Mouse (Mus musculus): ENCODE results near the gene Mtmr11. TPM values are rescaled to one million over a fixed set of nuclear protein-coding genes. Genes with fewer than 3 reads are reported as not detected.
"Not testable (repeated sequence)": the region's sequence is repeated elsewhere in the genome, so short reads cannot be mapped to it uniquely, and the experiment has no call there.

The Mtmr11 gene
- total and polyA plus RNA-seq, 2 experiments: 1.2 to 2.8 TPM

DNA sequence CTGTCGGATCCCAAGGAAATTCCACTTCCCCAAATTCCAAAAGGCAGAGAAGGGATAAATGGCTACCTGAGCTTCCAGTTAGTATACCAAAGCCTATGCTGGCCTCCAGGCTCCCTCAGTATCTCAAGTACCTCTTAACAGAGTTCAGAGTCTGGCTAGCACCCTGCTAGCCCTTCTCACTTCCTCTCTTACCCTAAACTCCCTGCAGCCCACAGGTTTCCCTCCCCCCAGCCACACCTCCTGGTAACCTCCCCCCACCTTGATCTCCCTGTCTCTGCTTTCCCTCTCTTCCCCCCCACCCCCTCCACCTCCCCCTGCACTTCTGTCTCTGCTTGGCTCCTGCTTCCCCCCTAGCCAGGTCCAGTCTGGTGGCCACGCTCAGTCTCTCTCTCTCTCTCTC, 37.9 kb downstream of the Mtmr11 start:
- TF ChIP-seq POLR2A (IDR thresholded peaks at IDR 0.05; ENCODE audit: extremely low read depth, insufficient read depth, low read length) (no peak), CTCF (IDR thresholded peaks at IDR 0.05; ENCODE audit: low read depth, low read length) (no peak)
- no peak for DNase-seq (ENCODE audit: extremely low read depth, low read depth, low spot score)
- H3K36me3 ChIP-seq (ENCODE audit: control insufficient read depth, insufficient read depth, low read length): no peaks in the 10 kb centered on the region
- H3K4me3 ChIP-seq (ENCODE audit: insufficient read depth, low read depth, low read length): no peak overlapping the region
- no peaks in the 10 kb centered on the region for H3K27me3 ChIP-seq (ENCODE audit: control insufficient read depth, insufficient read depth, low read length)
- peaks cover 4% of the 10 kb centered on the region; the same call in 1 of the 2 replicates for H3K4me1 ChIP-seq (ENCODE audit: control insufficient read depth, insufficient read depth, low read length)
- no peaks in the 10 kb centered on the region for H3K79me2 ChIP-seq (ENCODE audit: control insufficient read depth, insufficient read depth, low read length)
- WGBS: 78% methylated on average over 2 of the region's 2 CpGs
- H3K9ac ChIP-seq (ENCODE audit: low read depth, low read length): no peak overlapping the region
- H3K27ac ChIP-seq (replicated peaks; ENCODE audit: insufficient read depth, low read depth, low read length): no peak overlapping the region

DNA sequence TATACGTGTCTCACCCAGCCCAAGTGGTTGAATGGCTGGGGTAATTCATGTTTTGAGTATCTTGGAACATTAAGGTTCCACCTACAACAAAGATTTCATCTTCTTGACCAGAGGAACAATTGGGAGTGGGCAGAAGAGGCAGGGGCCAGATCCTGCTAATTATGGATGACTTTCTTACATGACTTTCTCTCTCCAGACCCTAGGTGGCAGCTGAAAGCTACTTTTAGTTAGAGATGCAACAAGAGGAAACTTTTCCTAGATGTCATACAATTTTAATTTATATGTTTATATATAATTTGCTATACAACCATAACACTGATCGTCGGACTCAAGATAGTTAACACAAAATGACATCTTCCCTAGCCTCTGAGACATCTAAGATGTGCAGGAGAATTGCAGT, 46.0 kb downstream of the Mtmr11 start:
- WGBS: 81% methylated on average over 3 of the region's 3 CpGs
- TF ChIP-seq POLR2A (IDR thresholded peaks at IDR 0.05; ENCODE audit: extremely low read depth, insufficient read depth, low read length) (no peak), CTCF (IDR thresholded peaks at IDR 0.05; ENCODE audit: low read depth, low read length) (no peak)
- Histone ChIP-seq H3K27me3 (ENCODE audit: control insufficient read depth, insufficient read depth, low read length) (no peaks in the 10 kb centered on the region), H3K4me3 (ENCODE audit: insufficient read depth, low read depth, low read length) (no peak overlapping the region), H3K4me1 (ENCODE audit: control insufficient read depth, insufficient read depth, low read length) (peaks cover 3% of the 10 kb centered on the region), H3K36me3 (ENCODE audit: control insufficient read depth, insufficient read depth, low read length) (no peaks in the 10 kb centered on the region), H3K27ac (replicated peaks; ENCODE audit: insufficient read depth, low read depth, low read length) (no peak overlapping the region), H3K9ac (ENCODE audit: low read depth, low read length) (no peak overlapping the region), H3K79me2 (ENCODE audit: control insufficient read depth, insufficient read depth, low read length) (no peaks in the 10 kb centered on the region)
- no peak for DNase-seq (ENCODE audit: extremely low read depth, low read depth, low spot score)

DNA sequence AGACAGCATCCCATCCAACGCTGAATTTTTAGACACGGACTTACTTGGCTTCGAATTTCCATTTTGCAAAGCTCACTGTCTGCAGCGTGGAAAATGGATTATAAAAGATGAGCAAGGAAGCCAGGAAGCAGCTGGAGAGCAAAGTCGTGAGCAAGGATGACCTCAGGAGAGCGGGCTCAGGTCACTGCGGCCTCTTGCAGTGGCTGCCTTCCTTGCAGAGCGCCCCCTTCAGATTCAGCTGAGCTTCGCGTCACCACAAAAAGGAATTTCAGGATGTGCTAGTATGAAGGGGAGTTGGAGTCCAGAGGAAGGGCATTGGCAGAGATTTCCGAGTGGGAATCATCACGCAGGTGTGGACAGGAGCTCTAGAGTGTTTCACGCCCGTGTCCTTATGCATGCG, 47.4 kb downstream of the Mtmr11 start:
- Histone ChIP-seq H3K4me3 (ENCODE audit: insufficient read depth, low read depth, low read length) (no peak overlapping the region), H3K27ac (replicated peaks; ENCODE audit: insufficient read depth, low read depth, low read length) (no peak overlapping the region), H3K9ac (ENCODE audit: low read depth, low read length) (no peak overlapping the region), H3K4me1 (ENCODE audit: control insufficient read depth, insufficient read depth, low read length) (peaks cover 3% of the 10 kb centered on the region), H3K27me3 (ENCODE audit: control insufficient read depth, insufficient read depth, low read length) (no peaks in the 10 kb centered on the region), H3K79me2 (ENCODE audit: control insufficient read depth, insufficient read depth, low read length) (no peaks in the 10 kb centered on the region), H3K36me3 (ENCODE audit: control insufficient read depth, insufficient read depth, low read length) (no peaks in the 10 kb centered on the region)
- TF ChIP-seq POLR2A (IDR thresholded peaks at IDR 0.05; ENCODE audit: extremely low read depth, insufficient read depth, low read length): no peak
- TF ChIP-seq CTCF (IDR thresholded peaks at IDR 0.05; ENCODE audit: low read depth, low read length): peak; percentile 43
- DNase-seq (ENCODE audit: extremely low read depth, low read depth, low spot score): no peak
- WGBS: 66% methylated on average over 15 of the region's 15 CpGs

DNA sequence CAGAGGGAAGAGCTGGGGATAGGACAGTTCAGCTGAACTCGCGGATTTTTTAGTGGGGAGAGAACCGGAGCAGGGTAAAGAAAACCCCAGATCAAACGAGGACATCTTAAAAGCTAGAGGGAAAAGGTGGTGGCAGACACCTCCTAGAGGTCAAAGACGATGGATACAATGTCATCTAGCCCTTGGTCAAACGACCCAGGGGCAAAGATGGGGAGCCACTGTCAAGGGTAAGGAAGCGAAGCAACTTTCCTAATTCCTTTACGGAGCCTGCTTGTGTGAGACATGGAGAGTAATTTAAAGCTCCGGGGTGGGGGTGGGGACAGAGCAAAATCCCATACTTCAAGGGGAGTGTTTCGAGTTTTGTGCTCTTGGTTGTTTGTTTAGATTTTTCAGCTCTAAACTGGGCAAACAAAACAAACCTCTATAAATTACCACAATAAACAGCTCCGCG, 57.4 kb downstream of the Mtmr11 start:
- peak overlapping the region; percentile 58 for H3K4me3 ChIP-seq (ENCODE audit: insufficient read depth, low read depth, low read length)
- H3K36me3 ChIP-seq (ENCODE audit: control insufficient read depth, insufficient read depth, low read length): no peaks in the 10 kb centered on the region
- H3K27me3 ChIP-seq (ENCODE audit: control insufficient read depth, insufficient read depth, low read length): no peaks in the 10 kb centered on the region
- H3K27ac ChIP-seq (replicated peaks; ENCODE audit: insufficient read depth, low read depth, low read length): peak overlapping the region; percentile 97
- peaks cover 13% of the 10 kb centered on the region for H3K4me1 ChIP-seq (ENCODE audit: control insufficient read depth, insufficient read depth, low read length)
- 0% methylated on average over 12 of the region's 12 CpGs for WGBS
- peak overlapping the region; percentile 94 for H3K9ac ChIP-seq (ENCODE audit: low read depth, low read length)
- TF ChIP-seq POLR2A (IDR thresholded peaks at IDR 0.05; ENCODE audit: extremely low read depth, insufficient read depth, low read length): no peak
- no peak; the same call in 1 of the 2 replicates for TF ChIP-seq CTCF (IDR thresholded peaks at IDR 0.05; ENCODE audit: low read depth, low read length)
- no peaks in the 10 kb centered on the region for H3K79me2 ChIP-seq (ENCODE audit: control insufficient read depth, insufficient read depth, low read length)
- peak; percentile 55 for DNase-seq (ENCODE audit: extremely low read depth, low read depth, low spot score)

DNA sequence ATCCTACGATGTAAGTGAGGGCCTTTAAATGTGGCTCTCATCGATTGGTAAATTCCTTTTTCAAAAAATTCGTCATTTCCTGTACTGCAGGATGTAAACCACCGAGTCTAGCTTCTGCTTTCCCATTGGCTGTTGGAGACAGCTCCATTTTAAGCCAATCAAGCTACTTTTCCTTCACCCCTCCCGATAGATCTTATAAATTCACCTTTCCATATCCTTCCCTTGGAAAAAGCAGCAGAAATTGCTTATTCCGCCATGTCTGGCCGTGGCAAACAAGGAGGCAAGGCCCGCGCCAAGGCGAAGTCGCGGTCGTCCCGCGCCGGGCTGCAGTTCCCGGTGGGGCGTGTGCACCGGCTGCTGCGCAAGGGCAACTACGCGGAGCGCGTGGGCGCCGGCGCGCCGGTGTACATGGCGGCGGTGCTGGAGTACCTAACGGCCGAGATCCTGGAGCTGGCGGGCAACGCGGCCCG, 57.9 kb downstream of the Mtmr11 start, which contains the start of the genes Bola1 and Hist2h2ab:
Gene Bola1, minus strand, starts transcription at position 49 of the 470 bp plus-strand sequence.
Gene Hist2h2ab, plus strand, starts transcription at position 205 of the 470 bp plus-strand sequence.
- Histone ChIP-seq H3K4me1 (ENCODE audit: control insufficient read depth, insufficient read depth, low read length) (peaks cover 13% of the 10 kb centered on the region), H3K36me3 (ENCODE audit: control insufficient read depth, insufficient read depth, low read length) (no peaks in the 10 kb centered on the region), H3K27me3 (ENCODE audit: control insufficient read depth, insufficient read depth, low read length) (no peaks in the 10 kb centered on the region), H3K27ac (replicated peaks; ENCODE audit: insufficient read depth, low read depth, low read length) (peak within 1 kb of the TSS; percentile 97), H3K9ac (ENCODE audit: low read depth, low read length) (peak within 1 kb of the TSS; percentile 94), H3K4me3 (ENCODE audit: insufficient read depth, low read depth, low read length) (peak within 1 kb of the TSS; percentile 85), H3K79me2 (ENCODE audit: control insufficient read depth, insufficient read depth, low read length) (no peaks in the 10 kb centered on the region)
- under 1% methylated on average over 37 of the region's 37 CpGs for WGBS
- peak; percentile 94 for DNase-seq (ENCODE audit: extremely low read depth, low read depth, low spot score)
- TF ChIP-seq POLR2A (IDR thresholded peaks at IDR 0.05; ENCODE audit: extremely low read depth, insufficient read depth, low read length) (peak; percentile 53; the same call in 1 of the 2 replicates), CTCF (IDR thresholded peaks at IDR 0.05; ENCODE audit: low read depth, low read length) (no peak)

DNA sequence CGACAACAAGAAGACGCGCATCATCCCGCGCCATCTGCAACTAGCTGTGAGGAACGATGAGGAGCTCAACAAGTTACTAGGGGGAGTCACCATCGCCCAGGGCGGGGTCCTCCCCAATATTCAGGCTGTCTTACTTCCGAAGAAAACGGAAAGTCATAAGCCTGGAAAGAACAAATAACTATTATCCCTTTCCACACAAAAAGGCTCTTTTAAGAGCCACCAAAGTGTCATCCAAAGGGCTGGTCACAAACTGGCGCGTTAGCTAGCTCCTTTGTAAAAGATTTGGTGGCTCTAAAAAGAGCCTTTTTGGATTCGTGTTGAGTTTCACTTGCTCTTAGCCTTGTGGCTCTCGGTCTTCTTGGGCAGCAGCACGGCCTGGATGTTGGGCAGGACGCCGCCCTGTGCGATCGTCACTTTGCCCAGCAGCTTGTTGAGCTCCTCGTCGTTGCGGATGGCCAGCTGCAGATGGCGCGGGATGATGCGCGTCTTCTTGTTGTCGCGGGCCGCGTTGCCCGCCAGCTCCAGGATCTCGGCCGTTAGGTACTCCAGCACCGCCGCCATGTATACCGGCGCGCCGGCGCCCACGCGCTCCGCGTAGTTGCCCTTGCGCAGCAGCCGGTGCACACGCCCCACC, 58.4 kb downstream of the Mtmr11 start:
- Histone ChIP-seq H3K4me1 (ENCODE audit: control insufficient read depth, insufficient read depth, low read length) (peaks cover 13% of the 10 kb centered on the region), H3K27ac (replicated peaks; ENCODE audit: insufficient read depth, low read depth, low read length) (peak overlapping the region; percentile 97), H3K9ac (ENCODE audit: low read depth, low read length) (peak overlapping the region; percentile 93), H3K4me3 (ENCODE audit: insufficient read depth, low read depth, low read length) (peak overlapping the region; percentile 85)
- DNase-seq (ENCODE audit: extremely low read depth, low read depth, low spot score); H3K79me2 ChIP-seq (ENCODE audit: control insufficient read depth, insufficient read depth, low read length); H3K27me3 ChIP-seq (ENCODE audit: control insufficient read depth, insufficient read depth, low read length); H3K36me3 ChIP-seq (ENCODE audit: control insufficient read depth, insufficient read depth, low read length): not testable (repeated sequence)
- WGBS: under 1% methylated on average over 45 of the region's 47 CpGs

Data from liver, adult 2 months (tissue).